Mouse (Mus musculus): ENCODE measurements around the gene Dtd1.

Gene Dtd1

DNA sequence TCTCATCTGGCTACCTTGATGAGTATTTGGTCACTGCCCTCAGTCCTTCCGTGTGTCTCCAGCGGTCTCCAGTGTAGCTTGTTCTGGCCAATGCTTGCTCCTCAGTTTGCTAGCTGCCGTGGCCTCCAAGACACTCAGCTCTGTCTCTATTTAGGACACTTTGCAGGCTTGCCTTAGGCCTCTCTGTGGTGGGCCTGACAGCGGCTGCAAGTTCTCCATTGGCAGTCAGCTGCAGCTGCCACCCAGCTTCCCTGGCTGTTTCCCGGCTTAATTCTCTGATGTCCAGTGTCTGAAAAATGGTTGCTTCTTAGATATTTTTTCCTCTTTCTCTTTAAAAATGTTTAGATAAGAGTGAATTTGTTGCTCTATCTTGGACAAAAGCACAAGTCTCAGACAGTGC, 116.6 kb downstream of the Dtd1 start:
- DNase-seq = no peak

GRCm38 (mm10) chr2:144718273-144718672, 118.6 kb downstream of the Dtd1 start:
- DNase-seq = no peak

GRCm38 (mm10) chr2:144719294-144719693, 119.6 kb downstream of the Dtd1 start:
- no peak for DNase-seq

DNA sequence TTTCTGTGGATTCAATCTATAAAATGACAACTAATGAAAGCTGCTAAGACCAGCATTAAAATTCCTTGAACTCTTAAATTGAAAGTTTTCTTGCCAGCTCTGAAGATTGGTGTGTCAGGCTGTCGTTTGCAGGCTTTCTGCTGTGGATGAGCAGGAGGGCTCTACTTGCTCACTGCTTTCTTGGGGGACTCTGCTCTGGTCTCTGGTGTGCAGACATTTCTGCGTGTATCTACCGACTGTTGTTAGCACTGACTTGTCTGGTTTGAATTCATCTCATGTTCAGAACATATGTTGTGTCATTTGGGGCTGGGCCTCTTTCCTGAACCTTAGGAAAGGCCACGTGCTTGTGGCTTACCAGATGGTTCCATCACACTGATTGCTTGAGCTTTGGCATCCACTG, 120.0 kb downstream of the Dtd1 start:
- DNase-seq = no peak

- no peak for DNase-seq
These were observed 120.8 kb downstream of the Dtd1 start for GRCm38 (mm10) chr2:144720407-144720959.

- peak; percentile 59 for DNase-seq
These were observed 125.0 kb downstream of the Dtd1 start for GRCm38 (mm10) chr2:144724679-144725078.

DNA sequence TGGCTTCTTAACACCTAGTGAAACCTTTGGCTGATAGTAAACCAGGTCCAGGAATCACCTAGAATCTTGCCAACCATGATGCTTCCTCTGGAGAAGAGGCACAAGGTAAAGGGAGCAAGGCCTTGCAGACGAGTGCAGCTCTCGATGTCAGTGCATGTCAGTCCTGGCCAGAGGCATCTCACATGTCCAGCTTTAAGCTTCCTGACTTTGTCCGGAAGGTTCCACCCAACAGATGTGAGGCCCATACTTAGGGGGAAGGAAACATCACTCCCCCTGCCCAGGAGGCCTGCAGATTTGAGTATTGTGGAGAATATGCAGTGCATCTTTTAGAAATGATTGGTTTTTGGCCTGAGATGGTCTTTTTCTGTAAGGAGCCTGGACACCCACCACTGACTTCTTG, 127.4 kb downstream of the Dtd1 start:
- DNase-seq = no peak

DNA sequence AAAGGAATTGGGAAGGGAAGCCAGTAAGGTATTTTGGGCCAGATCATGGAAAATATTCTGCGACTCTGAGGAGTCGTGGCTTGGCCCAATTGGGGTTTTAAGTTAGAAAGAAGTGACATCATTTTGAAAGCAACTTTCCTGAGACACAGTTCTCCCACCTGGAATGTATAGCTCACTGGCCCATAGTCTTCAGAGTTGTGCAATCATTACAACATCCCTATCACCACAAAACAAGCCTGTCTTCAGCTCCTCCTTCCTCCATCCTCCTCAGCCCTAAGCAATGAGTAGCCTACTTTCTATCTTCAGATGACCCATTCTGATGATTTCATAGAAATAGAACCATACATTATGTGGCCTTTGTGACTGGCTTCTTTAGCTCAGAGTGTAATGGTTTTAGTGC, 130.1 kb downstream of the Dtd1 start:
- no peak for DNase-seq

- no peak for DNase-seq
These were observed 138.5 kb downstream of the Dtd1 start for GRCm38 (mm10) chr2:144738161-144738560.

DNA sequence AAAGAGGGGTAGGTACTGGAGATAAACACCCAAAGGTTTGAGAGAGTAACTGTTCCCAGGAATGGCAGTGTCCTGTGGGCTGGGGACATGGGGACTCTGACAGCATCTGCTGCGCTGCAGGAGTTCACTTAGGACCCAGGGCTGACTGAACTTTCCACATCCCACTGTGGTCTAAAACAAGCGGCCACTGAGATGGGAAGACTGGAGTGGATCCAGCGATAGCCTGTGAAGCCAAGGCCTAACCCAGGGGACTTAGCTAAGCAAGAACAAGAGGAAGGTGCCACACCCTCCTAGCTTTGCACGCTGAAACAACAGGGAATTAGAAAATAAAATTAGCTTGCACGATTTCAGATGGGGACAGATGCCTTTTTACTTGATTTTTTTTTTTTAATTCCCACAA, 138.9 kb downstream of the Dtd1 start:
- DNase-seq = no peak

- no peak for DNase-seq
These were observed 140.9 kb downstream of the Dtd1 start for GRCm38 (mm10) chr2:144740577-144740997.

GRCm38 (mm10) chr2:144741973-144742372, 142.3 kb downstream of the Dtd1 start:
- DNase-seq = peak; percentile 17

DNA sequence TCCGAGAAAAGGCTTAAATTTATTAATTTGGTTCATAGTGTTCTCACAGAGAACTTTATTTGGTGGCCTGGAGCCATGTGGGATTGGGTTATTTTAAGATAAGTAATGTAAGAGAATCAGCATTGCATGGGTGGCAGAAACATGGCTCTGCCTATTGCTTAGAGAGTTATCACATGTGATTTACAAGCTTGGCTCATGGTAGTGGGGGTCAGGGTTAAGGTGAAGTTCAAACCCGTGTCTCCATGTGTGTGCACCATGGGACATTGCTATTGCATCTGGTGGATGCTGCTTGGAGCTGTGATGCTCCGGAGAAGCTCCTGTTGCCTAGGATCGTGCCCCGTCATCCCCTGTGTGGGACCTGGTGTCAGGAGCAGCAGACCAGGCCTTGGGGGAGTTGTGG, 143.6 kb downstream of the Dtd1 start:
- DNase-seq = no peak

DNA sequence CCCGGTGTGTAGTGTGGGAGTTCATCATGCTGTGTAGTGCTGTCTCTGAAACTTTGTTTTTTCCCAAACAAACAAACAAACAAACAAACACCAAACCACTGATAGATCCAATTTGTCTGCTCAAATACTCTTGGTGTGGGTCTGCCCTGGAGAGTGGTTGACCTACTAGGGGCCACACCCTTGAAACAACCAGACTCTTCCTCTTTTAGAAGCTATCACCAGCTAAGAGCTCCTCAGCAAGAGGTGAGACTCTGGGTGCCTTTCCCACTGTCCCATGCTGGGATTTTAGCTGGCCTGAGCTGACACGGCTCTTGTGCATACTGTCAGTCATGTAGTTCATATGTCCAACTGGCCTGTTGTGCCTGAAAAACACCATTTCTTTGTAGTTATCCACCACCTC, 145.6 kb downstream of the Dtd1 start:
- no peak for DNase-seq

- DNase-seq = no peak
These were observed 146.5 kb downstream of the Dtd1 start for GRCm38 (mm10) chr2:144746046-144746783.

DNA sequence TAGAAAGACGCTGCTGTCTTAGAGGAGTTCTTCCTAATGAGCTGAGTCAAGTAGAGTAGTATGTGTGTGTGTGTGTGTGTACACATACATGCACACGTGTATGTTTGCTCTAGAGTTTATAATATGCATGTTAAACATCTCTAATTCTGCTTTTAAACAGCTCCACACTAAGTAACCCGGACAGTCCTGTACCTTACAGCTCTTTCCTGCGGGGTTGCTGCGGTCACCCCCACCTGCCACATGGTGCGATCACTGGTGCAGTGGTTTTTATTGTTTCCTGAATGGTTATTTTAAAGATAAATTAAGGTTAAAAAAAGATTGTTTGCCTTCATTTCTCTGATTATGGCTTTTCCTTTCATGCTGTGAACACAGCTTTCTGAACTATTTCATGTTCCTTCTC, 153.9 kb downstream of the Dtd1 start:
- no peak for DNase-seq

DNA sequence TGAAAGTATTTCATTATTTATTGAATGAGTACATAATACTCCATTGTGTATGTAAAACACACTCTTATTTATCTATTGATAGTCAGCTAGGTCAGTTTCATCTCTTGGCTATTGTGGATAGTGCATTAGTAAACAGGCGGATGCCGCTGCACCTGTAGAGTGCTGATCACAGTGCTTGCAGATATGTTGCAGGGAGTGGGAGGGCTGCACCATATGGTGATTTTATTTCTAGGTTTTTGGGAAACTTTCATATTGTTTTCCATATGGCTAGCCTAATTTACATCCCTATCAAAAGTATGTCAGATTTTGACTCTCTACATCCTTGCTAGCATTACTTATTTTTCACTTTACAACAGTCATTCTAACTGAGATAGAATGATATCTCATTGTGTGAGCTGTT, 155.3 kb downstream of the Dtd1 start:
- no peak for DNase-seq

DNA sequence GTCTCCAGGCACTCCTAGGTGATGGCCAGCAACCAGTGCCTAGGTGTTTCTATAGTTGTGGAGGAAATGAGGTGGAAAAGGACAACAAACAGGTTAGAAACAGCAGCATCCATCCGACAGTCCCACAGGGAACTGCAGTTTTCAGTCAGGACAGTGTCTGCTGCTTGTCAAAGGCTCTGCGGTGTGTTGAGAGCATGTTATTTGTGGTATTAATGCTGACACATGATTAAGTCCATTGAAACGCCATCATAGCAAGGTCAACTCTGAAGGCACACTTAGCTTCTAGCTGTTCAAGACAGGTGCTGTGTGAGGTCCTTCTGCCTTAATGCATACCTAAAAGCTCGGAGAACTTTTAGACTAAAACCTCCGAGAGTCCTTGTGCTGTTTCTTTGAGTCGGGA, 161.0 kb downstream of the Dtd1 start:
- no peak for DNase-seq

DNA sequence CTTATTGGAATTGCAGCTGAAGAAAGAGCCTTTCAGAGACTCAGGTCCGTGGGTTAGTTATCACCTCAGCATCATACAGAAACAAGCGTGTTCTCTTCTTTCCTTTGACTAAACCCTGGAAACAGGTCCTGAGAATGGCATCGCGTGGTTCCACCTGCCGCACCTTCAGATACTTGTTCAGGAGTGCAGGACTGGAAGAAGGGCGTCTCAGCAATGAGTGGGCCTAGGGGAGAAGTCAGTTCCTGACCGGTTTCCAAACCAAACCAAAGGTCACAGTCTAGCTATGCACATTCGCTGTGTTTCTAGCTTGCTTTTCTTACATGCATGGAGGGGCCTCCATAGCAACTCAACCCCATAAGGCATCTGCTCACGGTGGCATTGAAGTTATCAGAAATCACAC, 164.0 kb downstream of the Dtd1 start:
- no peak for DNase-seq

GRCm38 (mm10) chr2:144764116-144764788, 164.6 kb downstream of the Dtd1 start:
- peak; percentile 75 for DNase-seq

DNA sequence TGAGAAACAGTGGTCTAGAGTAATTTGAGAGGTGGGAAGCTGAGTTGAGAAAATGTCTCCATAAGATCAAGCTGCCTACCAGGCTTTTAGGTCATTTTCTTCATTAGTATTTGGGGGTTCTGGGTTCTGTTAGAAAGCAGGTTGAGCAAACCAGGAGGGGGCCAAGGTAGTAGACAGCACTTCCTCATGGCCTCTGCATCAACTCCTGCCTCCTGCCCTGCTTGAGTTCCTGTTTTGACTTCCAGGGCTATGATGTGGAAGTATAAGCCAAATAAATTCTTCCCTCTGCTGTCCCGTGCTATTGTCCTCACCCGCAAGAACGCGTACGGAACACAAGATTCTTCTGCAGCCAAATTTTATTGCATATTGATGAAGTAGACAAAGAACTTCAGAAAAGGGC, 165.5 kb downstream of the Dtd1 start:
- no peak for DNase-seq

- DNase-seq = no peak
These were observed 168.8 kb downstream of the Dtd1 start for GRCm38 (mm10) chr2:144768375-144769117.

GRCm38 (mm10) chr2:144769118-144769496, 169.4 kb downstream of the Dtd1 start:
- DNase-seq = peak; percentile 56

- DNase-seq = peak; percentile 85
These were observed 169.9 kb downstream of the Dtd1 start for GRCm38 (mm10) chr2:144769556-144769955.
